Mouse (Mus musculus) CH12.LX (cell line): ENCODE measurements around the gene Insig1. TPM values are rescaled to one million over a fixed set of nuclear protein-coding genes. Genes with fewer than 3 reads are reported as not detected.

Source experiments
- DNase-seq: peaks from one replicate; pipeline ENCODE4 v3.0.0-alpha.2; 2013; ENCODE audit errors: extremely low read depth
- H3K27ac ChIP-seq: 2 replicates; pipeline ENCODE4 v1.5.1; 2012; ENCODE audit warnings: low read depth, mild to moderate bottlenecking, control low read depth, moderate library complexity; ENCODE audit not compliant: insufficient read depth
- H3K27me3 ChIP-seq: replicated peaks from 2 replicates; pipeline ENCODE3; 2012; ENCODE audit warnings: inconsistent platforms
- H3K36me3 ChIP-seq, 2 experiments: replicated peaks in 1 of 2; 2 replicates each; pipeline versions ENCODE3 to v1.6.1; 2012; ENCODE audit warnings: inconsistent platforms in 1 of 2, low read length in 1 of 2, mild to moderate bottlenecking in 1 of 2, mixed read lengths in 1 of 2, moderate library complexity in 1 of 2; ENCODE audit not compliant: control insufficient read depth in 1 of 2, insufficient read depth in 1 of 2
- H3K4me1 ChIP-seq, 2 experiments: 2 replicates each; pipeline ENCODE4 v1.6.1; 2012; ENCODE audit warnings: inconsistent platforms in 1 of 2, moderate library complexity in 1 of 2; ENCODE audit not compliant: insufficient read depth in 2 of 2, control insufficient read depth in 1 of 2
- H3K4me2 ChIP-seq: 2 replicates; pipeline ENCODE4 v1.6.1; 2012; ENCODE audit warnings: low read depth, mild to moderate bottlenecking, control low read depth; ENCODE audit not compliant: poor library complexity, insufficient read depth, severe bottlenecking
- H3K4me3 ChIP-seq, 3 experiments: fragments of 150-350 bp in 1 of 3; sonication (generic) in 1 of 3; replicated peaks in 1 of 3; 2 replicates each; pipeline versions ENCODE3 to v1.5.1; 2011 to 2012; ENCODE audit warnings: low read depth in 2 of 3, low read length in 2 of 3, mild to moderate bottlenecking in 2 of 3, moderate library complexity in 2 of 3, control low read depth in 1 of 3, improper control_type of control experiment in 1 of 3, inconsistent platforms in 1 of 3, mixed read lengths in 1 of 3; ENCODE audit not compliant: poor library complexity in 1 of 3
- H3K79me2 ChIP-seq: replicated peaks from 2 replicates; pipeline ENCODE4 v1.6.1; 2012; ENCODE audit warnings: mild to moderate bottlenecking, moderate library complexity; ENCODE audit not compliant: control insufficient read depth, poor library complexity, insufficient read depth, severe bottlenecking; ENCODE audit errors: extremely low read depth
- H3K9ac ChIP-seq: 2 replicates; pipeline ENCODE4 v1.6.1; 2012; ENCODE audit warnings: low read depth, mild to moderate bottlenecking, control low read depth, moderate library complexity; ENCODE audit not compliant: insufficient read depth
- H3K9me3 ChIP-seq: replicated peaks from 2 replicates; pipeline ENCODE3; 2012; ENCODE audit warnings: low read length, inconsistent platforms, mixed read lengths
- BHLHE40 ChIP-seq: IDR thresholded peaks from 2 replicates; pipeline ENCODE4 v1.6.1; 2011; ENCODE audit warnings: mild to moderate bottlenecking, low read depth, low read length, improper control_type of control experiment
- EP300 ChIP-seq: IDR thresholded peaks from 2 replicates; pipeline ENCODE4 v1.6.1; 2011; ENCODE audit warnings: low read length, improper control_type of control experiment
- ETS1 ChIP-seq: conservative IDR thresholded peaks from 2 replicates; pipeline ENCODE4 v1.6.1; 2012; ENCODE audit warnings: low read depth, mild to moderate bottlenecking, inconsistent platforms, low read length, improper control_type of control experiment, moderate library complexity
- GABPA ChIP-seq: IDR thresholded peaks from 2 replicates; pipeline ENCODE4 v1.6.1; 2012; ENCODE audit warnings: low read depth, low read length, improper control_type of control experiment, inconsistent platforms; ENCODE audit not compliant: insufficient replicate concordance
- MAFK ChIP-seq: IDR thresholded peaks from 2 replicates; pipeline ENCODE4 v1.6.1; 2011; ENCODE audit warnings: low read length, improper control_type of control experiment; ENCODE audit not compliant: insufficient replicate concordance
- MXI1 ChIP-seq: IDR thresholded peaks from 2 replicates; pipeline ENCODE4 v1.6.1; 2011; ENCODE audit warnings: mild to moderate bottlenecking, low read depth, low read length, improper control_type of control experiment
- USF1 ChIP-seq: IDR thresholded peaks from 2 replicates; pipeline ENCODE4 v1.6.1; 2014; ENCODE audit warnings: low read depth, mild to moderate bottlenecking, inconsistent platforms, low read length, improper control_type of control experiment
- USF2 ChIP-seq: conservative IDR thresholded peaks from 2 replicates; pipeline ENCODE4 v1.6.1; 2011; ENCODE audit warnings: low read depth, low read length, improper control_type of control experiment
- ZKSCAN1 ChIP-seq: IDR thresholded peaks from 2 replicates; pipeline ENCODE4 v1.6.1; 2012; ENCODE audit warnings: low read depth, inconsistent platforms, low read length, improper control_type of control experiment, borderline replicate concordance
- ZMIZ1 ChIP-seq: IDR thresholded peaks from 2 replicates; pipeline ENCODE4 v1.6.1; 2012; ENCODE audit warnings: low read depth, mild to moderate bottlenecking, inconsistent platforms, low read length, improper control_type of control experiment
- ZNF384 ChIP-seq: IDR thresholded peaks from 2 replicates; pipeline ENCODE4 v1.6.1; 2012; ENCODE audit warnings: low read depth, low read length, improper control_type of control experiment, inconsistent platforms
- dilution Hi-C: fragments of 300-500 bp; cut with MboI; formaldehyde crosslinking; loops from 2 replicates; pipeline ENCODE4 v1.14.3; 2020; ENCODE audit warnings: low sequenced_read_pairs; ENCODE audit not compliant: extremely low pct_unique_long_range_greater_than_20kb, extremely low pct_ligation_motif_present
- in situ Hi-C: fragments of 300-500 bp; cut with MboI; formaldehyde crosslinking; loops from 3 replicates; pipeline ENCODE4 v1.14.3; 2019; ENCODE audit warnings: low sequenced_read_pairs, low pct_ligation_motif_present, low pct_unique_long_range_greater_than_20kb, mixed read lengths
- polyA plus RNA-seq: library from polyadenylated mRNA; unstranded; fragments of >175 nt; gene quantifications from 2 replicates; pipeline ENCODE4 v1.2.1, GENCODE M21; 2012; ENCODE audit warnings: low read depth; ENCODE audit not compliant: insufficient read length
- total RNA-seq, 2 experiments: library from RNA; depleted of rRNA; stranded (reverse); fragments of 300-350 nt in 1 of 2; fragments of >200 nt in 1 of 2; gene quantifications; 2 replicates each; pipeline ENCODE4 v1.2.3; 2012 to 2014

The Insig1 gene
- total and polyA plus RNA-seq, 3 experiments = 79.4 to 217 (median 96.9) TPM

DNA sequence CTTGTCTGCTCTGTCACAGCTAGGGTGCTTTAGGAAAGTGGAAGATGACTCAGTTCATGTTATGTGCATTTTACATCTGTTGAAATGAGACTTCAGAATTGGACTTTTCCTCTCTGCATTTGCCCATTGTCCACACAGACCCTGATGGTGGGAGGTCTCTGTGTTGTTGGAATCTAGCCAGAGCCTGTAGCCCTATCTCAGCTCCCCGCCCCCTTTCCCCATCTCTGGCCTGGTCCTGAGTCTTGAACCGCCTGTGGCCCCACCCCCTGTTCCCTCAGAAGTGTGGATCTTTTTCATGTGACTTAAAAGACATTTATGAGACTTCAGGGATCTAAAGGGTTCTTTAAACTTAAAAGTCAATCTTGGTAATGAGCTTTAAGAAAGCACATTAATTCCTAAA lies 47.7 kb upstream of the Insig1 start:
- no peak overlapping the region for H3K9ac ChIP-seq
- no peaks in the 10 kb centered on the region for H3K9me3 ChIP-seq
- peaks cover 0 to 8% of the 10 kb centered on the region in 2 experiments; a peak in 2 of 4 replicates for H3K4me1 ChIP-seq
- H3K79me2 ChIP-seq = no peaks in the 10 kb centered on the region
- no peak overlapping the region for H3K4me2 ChIP-seq
- no peak overlapping the region for H3K27ac ChIP-seq
- H3K27me3 ChIP-seq = no peaks in the 10 kb centered on the region
- dilution Hi-C loops (no loop called here), in situ Hi-C loops (no loop called here)
- no peaks in the 10 kb centered on the region for H3K36me3 ChIP-seq
- TF ChIP-seq MAFK (no peak), USF1 (no peak), USF2 (no peak), BHLHE40 (no peak), MXI1 (no peak), ZMIZ1 (no peak), ZKSCAN1 (no peak), ETS1 (no peak)
- DNase-seq = no peak
- H3K4me3 ChIP-seq = no peak overlapping the region

DNA sequence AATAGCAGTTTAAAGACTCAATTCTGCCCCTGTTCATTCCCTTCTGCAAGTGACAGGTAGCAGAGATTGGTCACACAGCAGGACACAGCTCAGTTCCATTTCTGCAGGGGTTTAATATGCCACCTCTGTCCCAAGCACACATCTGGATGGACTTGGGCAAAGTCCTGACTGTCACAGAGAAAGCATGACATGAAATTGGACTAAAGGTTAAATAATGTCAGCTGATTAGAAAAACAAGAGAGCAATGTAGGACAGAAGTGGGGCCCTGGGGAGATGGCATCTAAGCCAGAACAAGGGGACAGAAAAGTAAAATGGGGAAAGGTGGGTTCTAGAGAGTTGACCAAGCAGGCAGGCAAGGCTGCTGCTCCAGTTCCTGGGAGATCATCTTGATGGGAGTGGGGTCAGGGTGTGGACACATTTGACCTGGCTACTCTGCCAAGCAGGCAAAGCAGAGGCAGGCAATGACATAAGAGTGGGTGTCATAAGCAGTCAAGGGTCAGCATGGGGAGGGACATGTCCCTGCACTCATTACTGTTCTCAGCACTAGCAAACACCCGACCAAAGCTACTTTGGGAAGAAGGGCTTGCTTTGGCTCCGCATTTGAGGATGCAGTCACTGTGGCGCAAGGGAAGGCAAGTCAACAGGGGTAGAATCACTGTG lies 39.5 kb upstream of the Insig1 start:
- Histone ChIP-seq H3K4me1 (0 out of 4 replicates have a peak, but pooled peaks cover 0 to under 1% of the 10 kb centered on the region in 2 experiments), H3K9ac (no peak overlapping the region), H3K4me3 (no peak overlapping the region), H3K4me2 (no peak overlapping the region), H3K79me2 (no peaks in the 10 kb centered on the region), H3K9me3 (no peaks in the 10 kb centered on the region), H3K27ac (no peak overlapping the region), H3K36me3 (no peaks in the 10 kb centered on the region), H3K27me3 (no peaks in the 10 kb centered on the region)
- TF ChIP-seq GABPA = no peak
- dilution Hi-C loops (no loop called here), in situ Hi-C loops (no loop called here)
- no peak for DNase-seq

DNA sequence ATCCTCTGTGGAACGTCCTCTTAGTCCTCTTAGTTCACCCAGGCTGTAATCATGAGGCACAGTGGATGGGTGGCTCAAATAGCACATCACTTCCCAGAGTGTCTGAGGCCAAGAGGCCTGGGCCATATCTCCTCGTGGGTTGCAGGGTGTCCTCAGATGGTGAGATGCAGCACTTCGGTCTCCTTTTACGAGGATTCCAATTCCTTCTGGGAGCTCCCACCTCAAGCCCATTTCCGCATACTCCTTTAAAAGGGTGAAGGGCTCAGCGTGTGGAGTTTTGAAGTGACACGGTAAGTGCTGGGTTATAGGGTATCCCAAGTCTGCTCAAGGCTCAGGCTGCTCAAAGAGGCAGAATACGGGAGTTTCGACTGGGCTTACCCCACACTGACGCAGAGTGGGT lies 38.3 kb upstream of the Insig1 start:
- Histone ChIP-seq H3K79me2 (no peaks in the 10 kb centered on the region), H3K27me3 (no peaks in the 10 kb centered on the region), H3K4me2 (no peak overlapping the region), H3K9me3 (no peaks in the 10 kb centered on the region), H3K4me3 (no peak overlapping the region), H3K36me3 (no peaks in the 10 kb centered on the region), H3K9ac (no peak overlapping the region), H3K27ac (no peak overlapping the region), H3K4me1 (peaks cover 0 to 10% of the 10 kb centered on the region in 2 experiments; a peak in 2 of 4 replicates)
- in situ Hi-C loops = no loop called here
- no peak for DNase-seq
- dilution Hi-C loops = no loop called here
- TF ChIP-seq ZNF384 (no peak), ZMIZ1 (no peak), USF1 (no peak), EP300 (no peak)
